13 mouse cellular contexts compared by ENCODE assay signal in the genomic region with DNA sequence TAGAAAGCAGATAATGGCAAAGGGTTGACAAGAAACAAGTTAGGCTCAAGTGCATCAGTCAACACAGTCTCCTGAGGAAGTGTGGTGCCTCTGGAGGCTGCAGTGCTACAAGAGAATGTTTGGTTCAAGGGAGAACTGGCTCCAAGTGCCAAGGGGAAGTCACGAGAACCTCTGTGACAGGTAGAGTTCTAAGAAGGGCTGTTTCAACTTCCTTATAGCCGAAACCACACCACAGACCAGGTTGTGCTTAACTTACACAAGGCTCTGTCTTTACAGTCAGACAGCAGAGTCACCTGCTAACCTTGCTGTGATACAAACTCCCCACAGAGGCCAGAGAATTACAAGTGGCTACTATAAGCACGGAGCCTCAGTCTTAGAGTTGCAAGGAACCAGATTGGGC. TPM values are rescaled to one million over a fixed set of nuclear protein-coding genes. Genes with fewer than 3 reads are reported as not detected.
A peak's percentile ranks its signal among the peaks of the same experiment; 100 is the strongest.
DNase-seq lines count a peak whose midpoint lies in the region; TF ChIP-seq lines count a peak whose summit lies in the region.
"Had no signal": no experiment of that assay in that cellular context is flagged by ENCODE, and none has a peak within 500 bp of the region (broad histone marks: within the 10 kb centered on the region; RNA-seq: fewer than 3 reads in every experiment).

No protein-coding gene starts in this region.

- no peak overlapping the region for H3K9ac ChIP-seq in MEL (ENCODE audit: control insufficient read depth, low read depth, low read length, poor library complexity, severe bottlenecking)
- H3K9ac ChIP-seq: midbrain, embryonic 12.5 days had no signal

- TF ChIP-seq POLR2A in lung, adult 2 months (IDR thresholded peaks at IDR 0.05; ENCODE audit: borderline replicate concordance, extremely low read depth, low read depth, low read length): no peak
- TF ChIP-seq POLR2A in MEL (IDR thresholded peaks at IDR 0.05; ENCODE audit: control insufficient read depth in 1 of 2, insufficient read depth in 1 of 2, low read depth in 1 of 2, low read length in 2 of 2, poor library complexity in 1 of 2): no peak

- H3K4me1 ChIP-seq in lung, adult 2 months (ENCODE audit: control insufficient read depth, insufficient read depth, low read length): peaks cover 13% of the 10 kb centered on the region
- H3K4me1 ChIP-seq in MEL (ENCODE audit: control insufficient read depth in 1 of 2, insufficient read depth in 2 of 2, low read length in 2 of 2): peaks cover 0 to 7% of the 10 kb centered on the region in 2 experiments; a peak in 2 of 4 replicates
- H3K4me1 ChIP-seq: embryonic facial prominence, embryonic 10.5 days; midbrain, embryonic 12.5 days had no signal

- TF ChIP-seq CTCF in lung, adult 2 months (IDR thresholded peaks at IDR 0.05; ENCODE audit: insufficient read depth, low read length): no peak
- no peak for TF ChIP-seq CTCF in MEL (IDR thresholded peaks at IDR 0.05 in 2 of 3, conservative IDR thresholded peaks at IDR 0.05 in 1 of 3; ENCODE audit: control insufficient read depth in 1 of 3, insufficient read depth in 1 of 3, low read depth in 2 of 3, low read length in 3 of 3, poor library complexity in 1 of 3, severe bottlenecking in 1 of 3)

- no peak for TF ChIP-seq EP300 in MEL (IDR thresholded peaks at IDR 0.05; ENCODE audit: low read depth in 1 of 2, low read length in 2 of 2)

- H3K27me3 ChIP-seq in MEL (ENCODE audit: control insufficient read depth in 1 of 2, insufficient read depth in 2 of 2, low read length in 2 of 2): no peaks in the 10 kb centered on the region
- H3K27me3 ChIP-seq: midbrain, embryonic 12.5 days had no signal

- H3K4me3 ChIP-seq in lung, adult 2 months (replicated peaks; ENCODE audit: extremely low read depth, low read depth, low read length): no peak overlapping the region
- H3K4me3 ChIP-seq in MEL (ENCODE audit: control insufficient read depth in 1 of 2, insufficient read depth in 1 of 2, low read depth in 2 of 2, low read length in 2 of 2): no peak overlapping the region
- H3K4me3 ChIP-seq: embryonic facial prominence, embryonic 10.5 days; heart, embryonic 10.5 days; midbrain, embryonic 12.5 days had no signal

- H3K36me3 ChIP-seq in MEL (ENCODE audit: control insufficient read depth in 1 of 2, insufficient read depth in 2 of 2, low read length in 2 of 2): peaks cover 8 to 10% of the 10 kb centered on the region in 2 experiments

- H3K79me2 ChIP-seq in MEL (ENCODE audit: control insufficient read depth, insufficient read depth, low read length, poor library complexity): peaks cover 7% of the 10 kb centered on the region; the same call in 1 of the 2 replicates

- peak; percentile 27 for DNase-seq in lung, adult 2 months
- no peak for DNase-seq in lung, postnatal 14 days
- peak; percentile 70 for DNase-seq in MEL (ENCODE audit: low read depth, low spot score)
- DNase-seq in lung, postnatal 36 days: peak; percentile 59
- peak; percentile 22 for DNase-seq in thymus, postnatal 14 days
- no peak for DNase-seq in embryo, embryonic 11 days
- no peak for DNase-seq in frontal cortex, postnatal 25 days (ENCODE audit: low spot score in 2 of 2)
- DNase-seq in left cerebral cortex, postnatal 14 days (ENCODE audit: low spot score in 2 of 2): no peak
- DNase-seq: cerebellum, adult 11 months; kidney, adult 11 months had no signal

- intact Hi-C loops in left cerebral cortex, postnatal 14 days (cut with DNase I): no loop called here

- 0 out of 2 replicates have a peak overlapping the region, but pooled peaks have one; percentile 23 for H3K27ac ChIP-seq in MEL (ENCODE audit: control insufficient read depth, low read depth, low read length)
- H3K27ac ChIP-seq: embryonic facial prominence, embryonic 10.5 days; heart, embryonic 10.5 days; midbrain, embryonic 12.5 days had no signal

- H3K9me3 ChIP-seq in MEL (replicated peaks; ENCODE audit: insufficient read depth, low read length): no peaks in the 10 kb centered on the region
- H3K9me3 ChIP-seq: embryonic facial prominence, embryonic 10.5 days; heart, embryonic 10.5 days; midbrain, embryonic 12.5 days had no signal

- 49% methylated on average over 3 of the region's 3 CpGs for WGBS in lung, adult 2 months

- TF ChIP-seq RAD21 in MEL (IDR thresholded peaks at IDR 0.05; ENCODE audit: low read depth, low read length): no peak

TF ChIP-seq in MEL, 35 proteins besides CTCF, POLR2A, EP300 and RAD21:
- TF ChIP-seq USF2 (IDR thresholded peaks at IDR 0.05; ENCODE audit: borderline replicate concordance in 1 of 2, insufficient read depth in 1 of 2, low read depth in 1 of 2, low read length in 2 of 2) (no peak), HCFC1 (IDR thresholded peaks at IDR 0.05; ENCODE audit: low read depth, low read length) (no peak), TCF12 (IDR thresholded peaks at IDR 0.05; ENCODE audit: low read depth, low read length) (no peak), ETS1 (IDR thresholded peaks at IDR 0.05; ENCODE audit: low read depth, low read length) (no peak), MYB (IDR thresholded peaks at IDR 0.05; ENCODE audit: low read depth, low read length) (no peak), KAT2A (conservative IDR thresholded peaks at IDR 0.05; ENCODE audit: low read depth, low read length) (no peak), TBP (IDR thresholded peaks at IDR 0.05; ENCODE audit: low read depth, low read length) (0 out of 2 replicates have a peak, but pooled peaks have one; percentile 27), GATA1 (IDR thresholded peaks at IDR 0.05; ENCODE audit: low read depth, low read length) (no peak), MAZ (IDR thresholded peaks at IDR 0.05; ENCODE audit: low read depth, low read length) (no peak)

RNA-seq across cellular contexts. Expression of a gene that starts 30.1 kb away (rescaled TPM):
- 16.5 and 31.9 TPM in 2 replicates for polyA plus RNA-seq in lung, adult 2 months (2012; rRNA removed)
- total RNA-seq in MEL (2012; rRNA removed): 43.0 and 43.2 TPM in 2 replicates
- 100 to 1,000 TPM; 240 to 246 TPM for polyA plus RNA-seq in MEL (2012; ENCODE audit: insufficient read depth in 1 of 2, insufficient read length in 2 of 2, low read depth in 1 of 2, low replicate concordance in 2 of 2, missing spikeins in 1 of 2)
- total RNA-seq in left cerebral cortex, postnatal 14 days (2021): 100 to 1,000 TPM; 119 to 127 TPM

RNA-seq across cellular contexts. Expression of a gene that starts 30.4 kb away (rescaled TPM):
- polyA plus RNA-seq in lung, adult 2 months (2012; rRNA removed): 105 and 148 TPM in 2 replicates
- 1,780 and 1,810 TPM in 2 replicates for total RNA-seq in MEL (2012; rRNA removed)
- 100 to 1,000 TPM in 1 of 2 experiments, 10 to 100 TPM in 1; 99.6 to 885 TPM for polyA plus RNA-seq in MEL (2012; ENCODE audit: insufficient read depth in 1 of 2, insufficient read length in 2 of 2, low read depth in 1 of 2, low replicate concordance in 2 of 2, missing spikeins in 1 of 2)
- total RNA-seq in left cerebral cortex, postnatal 14 days (2021): 100 to 1,000 TPM; 430 to 476 TPM

RNA-seq across cellular contexts. Expression of a gene that starts 30.7 kb away (rescaled TPM):
- polyA plus RNA-seq in lung, adult 2 months (2012; rRNA removed): 3.0 and 5.0 TPM in 2 replicates
- total RNA-seq in MEL (2012; rRNA removed): 5.7 and 6.8 TPM in 2 replicates
- polyA plus RNA-seq in MEL (2012; ENCODE audit: insufficient read depth in 1 of 2, insufficient read length in 2 of 2, low read depth in 1 of 2, low replicate concordance in 2 of 2, missing spikeins in 1 of 2): 1 to 10 TPM in 1 of 2 experiments, not detected in 1; 6.9 TPM
- total RNA-seq in left cerebral cortex, postnatal 14 days (2021): 10 to 100 TPM; 95.0 to 98.3 TPM

Comparison
In these comparisons a context has a peak if more than half of its experiments do, and no peak if none do; other contexts are left out.
1. DNase-seq: peak in lung, adult 2 months (single experiment), MEL (single experiment), lung, postnatal 36 days (single experiment) and thymus, postnatal 14 days (single experiment); none in lung, postnatal 14 days (single experiment), embryo, embryonic 11 days (single experiment), frontal cortex, postnatal 25 days (0 of 2) and left cerebral cortex, postnatal 14 days (0 of 2).
2. RNA of a gene that starts 30.7 kb away (total RNA-seq): 95.0 to 98.3 TPM in left cerebral cortex, postnatal 14 days; 5.7 to 6.8 TPM in MEL; every median in the first group is over 10 times any median in the second.